Mouse (Mus musculus) kidney, postnatal 36 days (tissue): Measurements from ENCODE around the gene Cybrd1.

ENCODE experiments used
- DNase-seq, 2 experiments: peaks; one replicate each; pipeline ENCODE4 v3.0.0; 2021 to 2022; ENCODE audit warnings: mixed read lengths in 2 of 2

Cybrd1 gene

DNA sequence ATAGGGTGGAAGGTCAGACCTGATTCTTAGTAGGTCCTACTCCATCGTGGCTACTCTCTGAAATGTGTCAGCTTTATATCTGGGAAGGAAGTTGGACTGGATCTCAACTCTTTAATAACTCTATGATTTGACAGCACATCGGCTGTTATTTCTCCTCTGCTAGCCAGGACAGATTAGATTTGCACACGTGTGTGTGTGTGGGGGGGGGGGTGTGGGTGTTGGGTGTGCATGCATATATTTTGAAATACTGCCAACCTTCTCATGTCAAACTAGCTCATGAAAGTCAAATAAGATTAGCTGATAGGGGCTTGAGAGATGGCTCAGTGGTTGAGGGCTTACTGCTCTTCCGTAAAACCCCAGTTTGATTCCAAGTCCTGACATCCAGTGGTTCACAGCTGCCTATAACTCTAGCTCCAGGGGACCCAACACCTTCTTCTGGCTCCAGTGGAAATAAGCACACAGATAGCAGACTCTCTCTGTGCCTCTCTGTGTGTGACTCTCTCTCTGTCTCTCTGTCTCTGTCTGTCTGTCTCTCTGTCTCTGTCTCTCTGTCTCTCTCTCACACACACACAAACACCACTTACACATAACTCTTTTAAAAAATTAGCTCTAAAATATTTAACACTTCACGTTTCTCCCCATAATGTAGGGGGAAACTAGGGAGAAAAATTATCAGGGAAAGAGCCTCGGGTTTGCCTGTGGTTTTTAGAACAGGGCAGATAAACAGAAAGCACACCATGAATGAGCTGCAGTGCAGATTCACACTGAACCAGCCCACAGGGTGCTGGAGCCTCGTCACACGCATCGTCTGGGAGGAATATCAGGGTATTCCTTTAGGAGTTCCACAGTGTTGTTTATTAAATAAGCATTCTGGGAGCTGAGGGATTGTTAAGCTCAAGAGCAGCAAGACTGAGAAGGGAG lies 58.9 kb downstream of the Cybrd1 start:
- DNase-seq: no peak

DNA sequence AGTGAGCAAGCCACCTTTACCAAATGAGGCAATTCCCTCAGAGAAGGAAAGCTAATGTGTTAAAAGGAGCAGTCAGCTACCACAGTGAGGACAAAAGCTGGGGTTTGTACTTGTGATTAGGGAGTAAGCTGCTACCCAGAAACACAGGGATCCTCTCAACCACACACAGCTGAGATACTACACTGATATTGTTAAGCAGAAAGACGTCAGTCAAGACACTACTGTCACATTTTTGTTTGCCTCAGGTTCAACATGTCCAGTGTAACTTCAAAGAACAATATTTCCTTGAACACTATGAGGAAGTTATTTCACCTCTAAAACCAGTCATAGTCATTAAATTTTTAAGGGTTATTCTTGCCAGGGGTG lies 59.5 kb downstream of the Cybrd1 start:
- DNase-seq: no peak

- DNase-seq: no peak
These were observed 60.0 kb downstream of the Cybrd1 start for GRCm38 (mm10) chr2:71177760-71178159.

DNA sequence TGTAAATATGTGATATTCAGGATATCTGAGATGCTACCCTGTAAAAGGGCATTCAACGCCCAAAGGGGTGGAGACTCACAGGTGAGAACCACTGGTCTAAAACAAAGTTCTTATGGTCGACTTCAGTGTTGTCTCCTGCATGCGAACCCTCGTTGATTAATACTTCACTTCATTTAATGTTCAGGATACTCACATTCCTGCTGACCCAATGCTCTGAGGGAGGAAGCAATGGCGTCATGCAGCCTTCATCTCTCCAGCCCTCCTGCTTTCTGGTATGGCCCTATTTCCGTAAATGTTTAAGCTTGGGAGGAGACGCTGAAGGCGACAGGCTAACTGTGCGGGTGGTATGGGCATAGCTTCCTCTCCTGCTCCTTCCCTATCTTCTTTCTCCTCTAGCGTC lies 62.0 kb downstream of the Cybrd1 start:
- no peak for DNase-seq

DNA sequence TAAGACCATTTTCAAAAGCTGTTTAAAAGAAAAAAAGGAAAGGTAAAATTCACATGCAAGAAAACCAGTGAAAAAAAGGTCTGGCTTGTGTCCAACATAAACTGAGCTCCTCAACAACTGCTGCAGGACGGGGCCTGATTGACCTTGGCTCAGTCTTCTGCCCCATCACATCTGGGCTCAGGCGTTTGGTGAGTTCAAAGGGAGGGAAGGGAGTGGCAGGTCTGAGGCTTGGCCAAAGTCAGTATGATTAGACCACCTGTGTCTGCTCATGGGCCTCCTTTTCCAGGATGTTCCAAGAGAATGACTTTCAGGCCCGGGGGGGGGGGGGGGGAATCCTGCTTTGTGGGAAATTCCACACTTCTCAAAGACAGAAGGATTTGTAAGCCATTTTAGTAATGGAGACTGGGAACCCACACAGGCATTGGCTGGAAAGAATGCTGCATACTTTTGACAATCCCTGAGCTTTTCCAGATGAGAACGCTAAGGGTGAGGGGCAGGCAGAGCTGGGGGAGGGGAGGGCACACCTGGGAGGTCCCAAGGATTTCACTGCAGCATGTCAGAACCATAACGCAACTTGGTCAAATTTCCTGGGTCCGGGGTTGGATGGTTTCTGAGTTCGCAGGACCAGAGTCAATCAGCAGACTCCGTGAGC lies 63.0 kb downstream of the Cybrd1 start:
- no peak for DNase-seq

GRCm38 (mm10) chr2:71187950-71188349 lies 70.2 kb downstream of the Cybrd1 start:
- DNase-seq: no peak

GRCm38 (mm10) chr2:71188861-71189260 lies 71.1 kb downstream of the Cybrd1 start:
- DNase-seq: peak; percentile 25 to 85

DNA sequence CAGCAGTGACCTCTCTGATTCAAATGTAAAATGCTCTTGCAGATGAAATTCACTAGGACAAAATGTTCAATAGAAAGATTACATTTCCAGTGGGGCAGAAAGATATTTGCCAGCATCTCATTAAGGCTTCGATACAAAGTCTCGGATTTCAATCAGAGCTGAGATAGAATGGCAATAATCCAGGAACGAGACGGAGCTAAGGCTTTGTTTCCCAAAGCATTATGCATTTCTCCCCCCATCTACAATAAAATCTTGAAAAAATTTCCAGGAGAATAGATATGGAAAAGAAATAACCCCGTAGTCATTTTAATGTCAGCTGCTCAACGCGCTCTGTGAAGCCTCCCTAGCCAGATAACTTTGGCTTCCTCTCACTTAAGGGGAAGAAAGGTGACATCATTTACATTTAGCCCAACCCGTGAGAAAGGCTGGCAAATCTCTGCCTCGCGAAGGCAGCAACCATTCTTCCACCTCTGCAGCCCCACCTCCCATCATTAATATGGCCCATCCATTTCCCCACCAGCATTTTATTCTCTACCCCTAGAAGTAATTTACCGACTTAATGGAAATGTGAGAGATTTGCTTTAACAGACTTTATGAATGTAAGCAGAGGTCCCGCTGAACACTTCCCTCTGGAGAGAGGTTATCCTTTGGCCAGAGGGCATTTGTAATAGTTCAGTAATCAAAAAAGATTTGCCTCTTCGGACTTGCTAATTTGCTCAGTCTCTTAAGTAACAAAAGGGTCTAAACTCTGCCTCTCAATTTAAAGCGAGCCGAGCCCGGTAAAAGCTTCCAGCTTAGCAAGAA lies 73.9 kb downstream of the Cybrd1 start:
- DNase-seq: no peak

GRCm38 (mm10) chr2:71192195-71192807 lies 74.6 kb downstream of the Cybrd1 start:
- no peak for DNase-seq
